Mouse (Mus musculus): ENCODE measurements at regions not wholly inside any gene's neighbourhood (a gene's known extent, or its start where the extent isn't known, plus 50 kb on each side); places are given as distances from the start of the nearest gene placed in this dataset.

DNA sequence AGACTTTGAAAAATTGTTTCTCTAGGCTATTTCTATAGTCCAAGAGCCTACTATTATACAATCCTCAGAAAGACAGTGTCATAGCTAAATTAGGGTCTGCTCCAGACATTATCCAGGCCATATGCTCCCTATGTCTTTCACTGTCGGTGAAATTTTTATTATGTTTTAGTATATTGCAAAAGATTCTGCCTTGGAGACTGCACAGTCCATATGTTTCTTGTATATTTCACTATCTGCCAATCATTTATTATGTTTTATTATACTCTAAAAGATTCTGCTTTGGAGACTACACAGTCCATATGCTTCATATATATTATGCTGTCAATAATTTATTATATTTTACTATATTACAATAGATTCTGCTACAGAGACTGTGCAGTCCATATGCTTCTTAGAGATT lies 564.3 kb upstream of the 4931417E11Rik start:
- DNase-seq (ENCODE audit: low read depth, low spot score): no peak

DNA sequence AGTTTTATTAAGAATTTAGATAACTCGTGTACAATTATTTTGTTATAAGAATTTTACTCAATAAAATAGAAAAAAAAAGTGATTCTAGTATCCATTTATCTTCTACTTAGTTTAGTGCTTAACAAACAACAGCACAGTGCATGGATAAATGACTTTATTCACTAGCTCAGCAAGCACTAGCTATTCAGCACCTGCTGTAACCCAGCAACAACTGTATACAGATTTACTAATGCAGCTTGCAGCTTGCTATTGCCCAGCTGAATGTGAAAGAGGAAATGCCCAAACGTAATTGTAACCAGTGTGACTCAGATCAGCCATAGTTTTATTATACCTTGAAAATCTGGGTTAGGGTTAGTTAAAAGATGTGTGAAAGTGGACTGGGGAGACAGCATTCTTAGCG lies 547.6 kb upstream of the 4931417E11Rik start:
- DNase-seq (ENCODE audit: low read depth, low spot score): no peak

GRCm38 (mm10) chr6:73981742-73982141 lies 512.3 kb upstream of the 4931417E11Rik start:
- DNase-seq (ENCODE audit: low read depth, low spot score): no peak

- DNase-seq (ENCODE audit: low read depth, low spot score): no peak
These were observed 480.4 kb upstream of the 4931417E11Rik start for GRCm38 (mm10) chr6:73949934-73950293.

DNA sequence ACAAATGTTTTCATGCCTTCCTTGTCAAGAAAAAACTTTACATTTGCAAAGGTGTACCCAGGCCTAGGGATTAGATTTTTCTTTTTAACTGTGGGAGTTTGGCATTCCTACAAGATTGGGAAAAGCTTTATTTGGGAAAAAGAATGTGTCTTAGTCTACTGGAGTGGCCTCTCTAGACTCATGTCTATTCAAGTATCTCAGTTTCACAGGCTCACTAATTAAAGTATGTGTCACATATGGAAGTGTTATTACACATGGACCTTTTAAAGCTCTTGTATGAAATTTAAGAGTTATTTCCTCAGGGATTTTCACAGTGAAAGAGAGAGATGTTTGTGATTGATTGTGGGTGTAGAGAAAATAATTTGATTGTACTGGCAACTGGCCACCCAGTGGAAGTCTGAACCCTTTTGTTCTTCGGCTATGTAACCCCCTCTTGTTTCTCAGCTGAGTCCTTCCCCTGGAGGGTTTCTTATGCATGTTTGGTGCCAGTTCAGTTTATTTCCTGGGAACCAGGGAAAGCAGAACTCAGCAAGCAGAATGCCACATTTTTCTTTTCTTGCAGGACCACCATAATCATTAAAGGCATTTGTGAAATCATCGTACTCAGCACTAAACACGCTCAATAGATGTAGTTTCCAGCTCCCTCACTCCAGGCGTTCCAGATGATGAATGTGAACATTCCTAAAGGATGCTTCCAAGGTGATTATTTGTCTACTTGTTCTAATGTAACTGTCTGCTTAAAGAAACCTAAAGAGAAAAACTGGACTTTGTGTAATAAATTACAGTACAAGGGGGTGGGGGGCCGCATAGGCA lies 479.9 kb upstream of the 4931417E11Rik start:
- no peak for DNase-seq (ENCODE audit: low read depth, low spot score)

DNA sequence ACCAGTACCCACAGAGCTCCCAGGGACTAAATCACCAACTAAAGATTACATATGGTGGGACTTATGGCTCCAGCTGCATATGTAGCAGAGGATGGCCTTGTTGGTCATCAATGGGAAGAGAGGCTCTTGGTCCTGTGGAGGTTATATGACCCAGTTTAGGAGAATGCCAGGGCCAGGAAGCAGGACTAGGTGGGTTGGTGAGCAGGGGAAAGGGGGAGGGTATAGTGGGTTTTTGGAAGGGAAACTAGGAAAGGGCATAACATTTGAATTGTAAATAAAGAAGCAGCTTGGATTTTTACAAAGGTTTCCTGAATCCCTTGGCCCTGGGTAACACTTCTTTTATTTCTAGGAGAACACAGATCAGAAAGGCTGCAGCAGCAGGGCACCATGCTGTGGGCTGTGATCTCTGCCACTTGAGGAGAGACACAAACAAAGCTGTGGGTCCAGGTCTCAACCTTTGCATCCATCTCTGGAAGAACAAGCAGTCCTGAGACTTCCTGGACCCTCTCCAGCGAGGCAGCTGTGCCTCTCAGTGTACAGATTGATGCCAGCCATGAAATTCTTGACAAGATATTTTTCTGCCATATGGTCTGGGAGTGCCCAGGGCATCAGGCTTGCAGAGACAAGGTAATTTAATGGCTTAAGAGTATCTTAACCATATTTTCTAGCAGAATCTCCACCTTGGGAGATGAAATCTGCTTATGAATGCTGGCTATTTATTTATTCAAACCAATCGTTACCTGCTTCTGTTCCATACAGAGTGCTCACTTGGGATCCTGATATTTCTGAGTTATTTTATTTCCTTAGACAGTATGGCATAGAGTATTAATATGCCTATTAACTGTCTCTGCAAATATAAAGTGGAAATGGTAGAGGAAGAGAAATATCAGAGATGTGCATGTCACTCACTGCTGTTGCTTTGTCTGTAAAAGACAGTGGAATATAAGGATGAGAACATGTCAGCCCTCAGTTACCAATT lies 444.2 kb upstream of the 4931417E11Rik start:
- peak; percentile 4 for DNase-seq (ENCODE audit: low read depth, low spot score)

DNA sequence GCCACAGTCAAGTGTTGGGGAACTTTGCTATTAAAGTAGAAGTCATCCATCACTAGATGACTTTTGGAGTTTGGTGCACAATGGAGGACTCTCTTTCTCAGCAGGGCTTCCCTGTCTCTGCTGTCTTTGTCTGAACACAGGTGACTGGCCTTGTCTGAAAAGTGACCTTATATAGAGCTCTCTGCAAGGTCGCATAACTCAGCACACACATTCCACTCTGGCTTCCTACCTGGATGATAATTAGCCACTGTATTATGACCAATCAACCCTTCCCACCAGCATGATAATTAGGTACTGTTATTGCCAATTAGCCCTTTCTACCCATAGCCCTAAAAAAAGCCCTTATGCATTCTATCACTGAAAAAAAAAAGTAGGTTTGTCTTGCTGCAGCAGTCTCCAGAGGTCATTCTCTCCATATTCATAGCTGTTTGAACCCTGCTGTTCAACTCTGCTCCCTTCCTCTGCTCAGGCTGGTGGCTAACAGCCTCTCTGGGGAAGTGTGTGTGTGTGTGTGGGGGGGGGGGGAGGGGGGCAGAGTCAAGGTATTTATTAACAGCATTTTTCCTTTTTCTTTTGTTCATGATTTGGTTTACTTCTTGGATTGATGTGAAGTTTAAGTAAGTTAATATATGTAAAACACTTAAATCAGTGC lies 419.8 kb upstream of the 4931417E11Rik start:
- DNase-seq (ENCODE audit: low read depth, low spot score): no peak

- DNase-seq (ENCODE audit: low read depth, low spot score): no peak
These were observed 409.2 kb upstream of the 4931417E11Rik start for GRCm38 (mm10) chr6:73878662-73879061.

GRCm38 (mm10) chr6:73868683-73869082 lies 399.2 kb upstream of the 4931417E11Rik start:
- DNase-seq (ENCODE audit: low read depth, low spot score): no peak

All from brain, embryonic 18.5 days (tissue).